In the genomic region with DNA sequence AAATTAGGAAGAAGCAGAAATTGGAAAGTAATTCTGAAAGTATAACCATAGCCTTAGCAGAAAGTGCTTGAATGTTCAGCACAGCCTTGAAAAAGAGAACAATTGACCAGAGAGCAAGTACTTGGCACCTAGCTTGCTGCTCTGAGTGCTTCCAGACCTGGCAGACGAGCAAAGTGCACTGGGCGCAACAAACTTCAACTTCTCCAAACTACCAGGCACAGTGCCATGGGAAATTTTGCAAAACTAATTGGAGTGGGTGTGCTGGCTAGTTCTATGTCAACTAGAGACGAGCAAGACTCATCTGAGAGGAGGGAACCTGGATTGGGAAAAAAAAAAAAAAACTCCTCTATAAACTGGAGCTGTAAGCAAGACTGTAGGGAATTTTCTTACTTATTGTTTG, we compare ENCODE assay signal across 11 mouse cellular contexts.
A peak's percentile ranks its signal among the peaks of the same experiment; 100 is the strongest.
DNase-seq lines count a peak whose midpoint lies in the region; ATAC-seq and TF ChIP-seq lines count a peak whose summit lies in the region.
"Had no signal": no experiment of that assay in that cellular context is flagged by ENCODE, and none has a peak within 500 bp of the region (broad histone marks: within the 10 kb centered on the region; RNA-seq: fewer than 3 reads in every experiment).

No protein-coding gene starts in this region.

- TF ChIP-seq POLR2A in liver, adult 2 months (IDR thresholded peaks at IDR 0.05; ENCODE audit: extremely low read depth, insufficient read depth, low read length): no peak

- no peak for DNase-seq in frontal cortex, postnatal 25 days (ENCODE audit: low spot score in 2 of 2)
- peak; percentile 73 for DNase-seq in liver, adult 2 months (ENCODE audit: extremely low read depth, low read depth, low spot score)
- peak; percentile 11 to 16 for DNase-seq in frontal cortex, postnatal 10 days (ENCODE audit: low spot score in 2 of 2)
- peak; percentile 37 to 54 for DNase-seq in layer of hippocampus, postnatal 10 days (ENCODE audit: low spot score in 2 of 2)
- DNase-seq in thymus, postnatal 14 days: no peak
- DNase-seq: liver, postnatal 0 days; midbrain, embryonic 14.5 days had no signal

- no peaks in the 10 kb centered on the region; the same call in 1 of the 2 replicates for H3K4me1 ChIP-seq in liver, adult 2 months (ENCODE audit: control insufficient read depth, insufficient read depth, low read length)
- no peaks in the 10 kb centered on the region for H3K4me1 ChIP-seq in liver, embryonic 12.5 days
- H3K4me1 ChIP-seq: embryonic facial prominence, embryonic 13.5 days had no signal

- whole genome bisulfite sequencing in liver, adult 2 months: 35% methylated on average over 3 of the region's 3 CpGs
- WGBS in liver, embryonic 12.5 days (ENCODE audit: insufficient replicate concordance): 58% methylated on average over 3 of the region's 3 CpGs

- H3K4me3 ChIP-seq in liver, adult 2 months (ENCODE audit: insufficient read depth, low read depth, low read length): no peak overlapping the region
- H3K4me3 ChIP-seq in liver, embryonic 12.5 days: no peak overlapping the region
- H3K4me3 ChIP-seq: embryonic facial prominence, embryonic 13.5 days had no signal

- H3K36me3 ChIP-seq in liver, adult 2 months (ENCODE audit: control insufficient read depth, insufficient read depth, low read length): no peaks in the 10 kb centered on the region
- no peaks in the 10 kb centered on the region for H3K36me3 ChIP-seq in liver, embryonic 12.5 days
- H3K36me3 ChIP-seq: embryonic facial prominence, embryonic 13.5 days had no signal

- no peak for TF ChIP-seq CTCF in liver, adult 2 months (IDR thresholded peaks at IDR 0.05; ENCODE audit: low read depth, low read length)

- H3K27me3 ChIP-seq in liver, adult 2 months (ENCODE audit: control insufficient read depth, insufficient read depth, low read length): no peaks in the 10 kb centered on the region
- no peaks in the 10 kb centered on the region for H3K27me3 ChIP-seq in liver, embryonic 12.5 days (replicated peaks)
- H3K27me3 ChIP-seq: embryonic facial prominence, embryonic 13.5 days had no signal

- no peak overlapping the region for H3K9ac ChIP-seq in liver, adult 2 months (ENCODE audit: low read depth, low read length)
- no peak overlapping the region for H3K9ac ChIP-seq in liver, embryonic 12.5 days
- H3K9ac ChIP-seq: embryonic facial prominence, embryonic 13.5 days; liver, postnatal 0 days had no signal

- no peaks in the 10 kb centered on the region for H3K79me2 ChIP-seq in liver, adult 2 months (ENCODE audit: control insufficient read depth, insufficient read depth, low read length)

- no peaks in the 10 kb centered on the region for H3K9me3 ChIP-seq in liver, embryonic 12.5 days (replicated peaks)
- H3K9me3 ChIP-seq: embryonic facial prominence, embryonic 13.5 days had no signal

- ATAC-seq in frontal cortex, adult (ENCODE audit: low TSS enrichment): peak; percentile 52
- ATAC-seq in liver, embryonic 12.5 days: no peak
- ATAC-seq: liver, postnatal 0 days had no signal

- H3K27ac ChIP-seq in liver, adult 2 months (replicated peaks; ENCODE audit: insufficient read depth, low read depth, low read length): no peak overlapping the region
- no peak overlapping the region for H3K27ac ChIP-seq in liver, embryonic 12.5 days
- H3K27ac ChIP-seq: embryonic facial prominence, embryonic 13.5 days; stomach, postnatal 0 days had no signal

- no peak overlapping the region for H3K4me2 ChIP-seq in liver, embryonic 12.5 days
- H3K4me2 ChIP-seq: embryonic facial prominence, embryonic 13.5 days had no signal

Comparison
In these comparisons a context has a peak if more than half of its experiments do, and no peak if none do; other contexts are left out.
1. DNase-seq: peak in liver, adult 2 months (single experiment), frontal cortex, postnatal 10 days (2 of 2) and layer of hippocampus, postnatal 10 days (2 of 2); none in frontal cortex, postnatal 25 days (0 of 2) and thymus, postnatal 14 days (single experiment).